Mouse (Mus musculus): Measurements from ENCODE around the gene Itpr2.

The Itpr2 gene

DNA sequence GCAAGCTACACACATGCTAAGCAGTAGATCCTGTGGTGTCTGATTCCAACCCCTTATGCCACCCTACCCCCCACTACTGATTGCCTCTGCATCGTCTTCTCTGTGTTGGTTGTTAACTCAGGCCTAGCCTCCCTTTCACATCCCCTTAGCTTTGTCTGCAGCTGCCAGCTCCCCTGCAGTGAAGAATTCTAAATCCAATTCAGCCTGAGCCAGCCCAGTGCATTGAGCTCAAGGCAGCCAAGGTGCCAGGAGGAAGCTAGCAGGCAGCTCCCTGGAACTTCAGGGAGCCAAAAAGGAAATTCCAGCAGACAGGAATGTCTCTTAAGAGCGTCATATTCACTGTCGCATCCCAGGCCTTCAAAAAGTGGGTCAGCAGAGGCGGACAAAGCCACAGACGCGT lies 159.0 kb downstream of the Itpr2 start:
- peak; percentile 69 for DNase-seq

- DNase-seq, result no peak
These were observed 160.1 kb downstream of the Itpr2 start for GRCm38 (mm10) chr6:146341934-146342333.

DNA sequence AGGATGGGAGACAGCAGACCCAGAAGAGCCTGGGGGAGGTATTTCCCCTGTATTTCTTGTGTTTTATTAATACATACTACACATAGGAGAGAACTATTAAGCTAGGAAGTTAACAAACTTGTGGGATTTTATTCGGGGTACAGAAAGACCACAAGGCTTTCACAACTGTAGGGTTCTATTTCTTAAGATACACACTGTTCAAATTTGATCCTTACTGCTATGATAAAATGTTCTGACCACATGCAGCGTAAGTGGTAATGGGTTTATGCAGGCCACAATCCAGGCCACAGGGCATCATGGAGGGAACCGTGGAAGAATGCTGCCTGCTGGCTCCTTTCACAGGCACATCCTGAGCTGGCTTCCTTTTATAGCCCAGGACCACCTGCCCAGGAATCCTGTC lies 160.6 kb downstream of the Itpr2 start:
- DNase-seq, result no peak

GRCm38 (mm10) chr6:146340951-146341350 lies 161.1 kb downstream of the Itpr2 start:
- DNase-seq, result no peak

GRCm38 (mm10) chr6:146339779-146340178 lies 162.2 kb downstream of the Itpr2 start:
- DNase-seq, result peak; percentile 70

- DNase-seq, result no peak
These were observed 164.8 kb downstream of the Itpr2 start for GRCm38 (mm10) chr6:146337237-146337636.

DNA sequence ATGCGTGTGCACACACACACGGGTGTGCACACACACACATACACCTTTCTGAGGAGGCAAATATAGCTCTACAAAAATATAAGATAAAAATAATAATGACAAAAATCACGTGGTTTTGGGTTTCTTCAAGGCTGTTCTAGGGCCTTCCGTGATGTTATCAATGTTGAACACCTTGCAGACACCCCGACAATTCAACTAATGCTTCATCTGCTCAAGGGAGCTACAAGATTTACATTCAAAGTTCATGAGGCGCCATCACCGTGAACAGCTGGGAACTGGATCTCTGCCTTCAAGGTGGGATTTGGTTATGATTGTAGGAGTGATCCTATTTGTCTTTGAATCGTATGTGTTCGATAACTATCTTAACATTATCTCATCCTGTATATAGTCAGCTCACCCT lies 166.8 kb downstream of the Itpr2 start:
- no peak for DNase-seq

DNA sequence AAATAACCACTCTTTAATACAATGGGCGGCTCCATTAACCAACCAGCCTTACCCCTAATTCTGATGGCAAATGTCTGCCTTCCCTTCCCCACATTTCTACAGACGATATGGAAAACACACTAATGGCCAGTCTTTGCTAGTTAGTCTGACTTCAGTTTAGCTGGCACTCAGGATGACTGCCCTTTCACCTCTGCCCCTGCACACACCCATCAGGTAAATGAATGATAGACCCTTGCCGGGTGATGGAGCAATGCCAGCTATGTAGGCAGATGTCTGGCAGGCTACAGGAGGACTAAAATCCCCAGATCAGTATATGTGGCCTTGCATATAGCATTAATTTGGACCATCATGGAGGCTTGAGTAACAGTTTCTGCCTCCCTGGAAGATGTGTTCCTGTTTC lies 168.5 kb downstream of the Itpr2 start:
- DNase-seq, result no peak

DNA sequence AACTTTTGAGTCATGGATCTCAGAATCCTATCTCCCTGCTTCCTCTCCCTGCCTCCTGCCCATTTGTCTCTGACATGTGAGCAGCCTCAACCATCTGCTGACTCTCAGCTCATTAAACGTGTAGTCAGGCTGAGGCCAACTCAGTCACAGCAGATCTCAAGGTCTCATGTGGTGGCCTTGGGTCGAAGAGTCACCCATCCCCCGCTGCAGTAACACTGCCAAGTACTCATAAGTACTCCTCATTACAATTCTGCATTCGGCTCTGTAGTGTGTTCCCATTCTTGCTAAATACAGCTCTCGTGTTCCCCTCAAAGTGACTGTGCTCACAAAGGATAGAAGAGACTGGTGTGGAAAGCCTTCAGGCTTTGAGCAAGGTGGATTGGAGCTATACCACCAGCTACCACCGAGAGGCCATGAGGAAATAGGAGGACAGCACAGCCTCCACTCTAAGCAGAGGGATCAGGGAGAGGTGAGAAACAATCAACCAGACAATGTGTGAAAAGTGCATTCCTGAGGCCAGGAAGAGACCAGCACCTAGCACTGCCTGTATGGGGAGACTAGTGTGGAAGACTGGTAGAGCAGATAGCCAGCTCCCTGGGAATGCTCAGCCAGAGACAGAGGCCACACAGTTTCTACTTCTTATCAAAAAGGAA lies 170.9 kb downstream of the Itpr2 start:
- DNase-seq, result no peak

GRCm38 (mm10) chr6:146329079-146329478 lies 172.9 kb downstream of the Itpr2 start:
- no peak for DNase-seq

DNA sequence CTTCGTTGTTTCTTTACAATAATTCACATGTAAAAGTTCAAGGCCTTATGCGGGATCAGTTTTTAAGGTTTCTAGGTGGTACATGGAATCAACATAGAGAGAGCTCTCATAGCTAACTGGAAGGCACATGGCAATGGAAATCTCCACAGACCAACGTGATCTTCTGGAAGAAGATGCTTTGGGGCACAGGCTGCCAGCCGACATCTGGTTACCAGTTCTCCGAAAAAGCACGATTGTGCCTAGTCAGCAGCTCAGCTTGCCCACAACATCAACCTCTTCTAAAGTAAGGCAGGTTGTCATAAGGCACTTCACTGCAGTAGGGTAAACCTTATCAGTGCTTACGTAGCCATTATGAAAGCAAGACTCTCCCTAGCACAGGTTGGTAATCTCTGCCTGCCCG lies 175.4 kb downstream of the Itpr2 start:
- DNase-seq, result no peak

DNA sequence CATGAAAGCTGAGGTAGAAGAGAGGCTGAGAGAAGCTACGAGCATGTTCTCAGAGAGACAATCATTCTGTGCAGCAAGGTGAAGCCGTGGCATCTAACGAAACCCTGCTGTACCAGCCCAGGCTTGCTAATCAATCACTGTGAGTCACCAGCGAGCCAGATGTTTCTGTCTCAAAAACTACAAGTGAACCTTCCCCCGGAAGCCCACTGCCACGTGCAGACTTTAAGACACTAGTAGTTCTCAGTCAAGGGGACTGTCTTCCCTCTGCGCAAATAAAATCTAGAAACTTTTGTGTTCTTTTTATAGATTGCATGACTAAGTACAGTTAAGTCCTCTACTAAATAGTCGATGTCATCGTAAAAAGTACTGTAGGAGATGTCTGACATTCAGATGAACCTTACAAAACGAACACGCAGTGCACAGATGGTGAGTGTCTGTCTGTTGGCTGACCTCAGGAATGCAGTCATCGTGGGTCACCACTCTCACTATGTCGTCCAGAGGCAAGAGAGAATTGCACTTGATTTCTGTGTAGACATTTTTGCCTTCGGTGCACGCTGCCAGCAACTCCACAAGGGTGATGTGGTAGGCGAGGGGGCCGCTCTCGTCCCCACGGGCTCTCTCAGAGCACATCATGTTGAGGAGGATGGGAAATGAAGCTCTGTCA lies 177.3 kb downstream of the Itpr2 start:
- DNase-seq, result no peak

GRCm38 (mm10) chr6:146322555-146322954 lies 179.5 kb downstream of the Itpr2 start:
- DNase-seq, result no peak

DNA sequence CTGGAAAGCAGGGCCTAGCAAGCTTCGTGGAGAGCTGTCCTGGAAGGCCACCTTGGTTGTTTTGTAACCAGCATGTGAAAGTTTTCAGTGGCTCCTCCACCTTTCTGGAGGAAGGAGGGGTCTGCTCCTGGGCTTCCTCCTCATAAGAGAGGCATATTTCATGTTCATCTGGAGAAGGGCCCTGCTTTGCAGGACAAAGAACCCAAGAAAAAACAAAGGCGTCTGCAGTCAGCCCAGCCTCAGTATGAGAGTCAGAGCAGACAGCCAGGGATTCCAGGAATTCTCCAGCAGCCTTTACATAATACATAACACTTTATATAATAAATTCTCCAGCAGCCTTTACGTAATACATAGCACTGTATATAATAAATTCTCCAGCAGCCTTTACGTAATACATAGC lies 180.1 kb downstream of the Itpr2 start:
- no peak for DNase-seq

GRCm38 (mm10) chr6:146316415-146316814 lies 185.6 kb downstream of the Itpr2 start:
- DNase-seq, result no peak

DNA sequence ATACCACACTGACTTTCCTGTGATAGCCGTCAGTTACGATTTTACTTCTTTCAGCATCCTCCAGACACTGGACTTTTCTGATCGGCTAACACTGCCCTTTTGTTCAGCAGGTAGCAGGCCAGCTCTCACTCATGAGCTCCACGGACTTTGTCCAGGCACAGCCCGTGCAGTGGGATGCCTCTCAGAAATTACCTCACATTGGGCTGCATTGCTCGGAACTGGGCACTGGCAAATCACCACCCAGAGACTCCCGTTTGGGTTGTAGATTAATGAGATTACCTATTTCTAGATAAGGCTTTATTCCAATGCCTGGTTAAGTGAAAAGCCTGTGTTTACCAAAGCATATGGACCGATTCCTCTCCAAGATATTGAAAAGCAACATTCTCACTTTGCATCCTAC lies 186.9 kb downstream of the Itpr2 start:
- DNase-seq, result no peak

DNA sequence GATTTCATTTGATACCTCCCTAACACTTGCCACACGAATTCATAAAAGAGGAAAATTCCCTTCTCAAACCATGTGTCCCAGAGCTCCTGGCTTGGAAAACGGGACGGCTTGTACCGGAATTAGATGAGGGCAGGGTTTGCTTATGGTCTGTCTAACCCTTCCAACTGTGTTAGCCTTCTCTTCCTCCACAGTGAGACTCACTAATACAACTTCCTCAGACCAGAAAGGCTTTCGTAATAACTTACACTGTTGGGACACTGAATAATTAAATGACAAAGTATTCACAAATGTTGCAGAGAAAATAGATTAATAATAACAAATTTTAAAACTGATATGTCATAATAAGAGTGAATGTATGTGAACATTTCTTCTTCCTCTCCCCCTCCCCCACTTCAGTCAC lies 187.7 kb downstream of the Itpr2 start:
- no peak for DNase-seq

DNA sequence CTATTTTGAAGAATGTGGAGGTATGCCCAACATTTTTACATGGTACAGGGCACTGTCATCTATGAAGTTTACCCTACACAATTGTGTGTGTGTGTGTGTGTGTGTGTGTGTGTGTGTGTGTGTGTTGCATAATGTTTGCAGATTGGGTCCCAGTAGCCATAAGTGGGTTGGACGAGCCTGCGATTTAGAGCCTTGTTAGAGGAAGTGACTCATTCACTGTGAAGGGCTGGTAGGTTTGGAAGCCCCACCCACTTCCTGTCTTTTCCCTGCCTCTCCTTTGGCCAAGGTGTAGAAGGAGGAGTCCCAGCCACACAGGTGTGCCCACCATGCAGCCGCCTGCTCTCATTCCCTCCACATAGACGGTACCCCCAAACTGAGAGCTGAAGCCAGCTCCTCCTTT lies 188.6 kb downstream of the Itpr2 start:
- DNase-seq, result no peak

- no peak for DNase-seq
These were observed 191.8 kb downstream of the Itpr2 start for GRCm38 (mm10) chr6:146310210-146310609.

- no peak for DNase-seq
These were observed 192.7 kb downstream of the Itpr2 start for GRCm38 (mm10) chr6:146309335-146309734.

DNA sequence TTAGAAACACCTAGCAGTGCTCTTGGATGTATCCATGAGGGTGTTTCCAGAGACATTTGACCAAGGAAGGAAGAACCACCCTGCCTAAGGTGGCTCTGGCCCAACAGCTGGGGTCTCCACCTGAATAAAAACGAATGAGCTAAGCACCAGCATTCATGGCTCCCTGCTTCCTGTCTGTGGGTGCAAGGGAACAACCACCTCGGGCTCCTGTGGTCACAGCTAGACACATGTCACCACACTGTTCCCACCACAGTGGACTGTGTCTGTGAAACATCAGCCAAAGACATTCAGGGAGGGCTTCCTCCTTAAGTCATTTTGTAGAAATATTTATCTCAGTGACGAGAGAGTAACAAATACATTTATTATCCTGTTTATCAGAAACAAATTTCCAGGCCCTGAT lies 196.0 kb downstream of the Itpr2 start:
- DNase-seq, result no peak

DNA sequence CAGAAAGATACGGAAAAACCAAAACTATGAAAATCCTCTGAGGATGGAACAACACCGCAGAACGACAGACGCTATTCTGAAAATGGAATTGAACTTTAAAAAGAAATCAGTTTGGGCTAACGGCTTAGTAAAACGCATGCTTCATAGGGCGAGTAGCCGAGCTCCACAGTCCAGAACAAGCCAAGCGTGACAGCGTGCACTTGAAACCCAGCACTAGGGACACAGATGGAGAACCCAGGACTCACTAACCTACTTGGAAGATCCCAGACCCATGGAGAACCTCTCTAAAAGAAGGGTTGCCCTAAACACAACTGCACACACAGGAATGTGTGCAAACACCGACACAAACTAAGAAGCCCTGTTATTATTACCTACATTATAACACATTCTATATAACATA lies 197.9 kb downstream of the Itpr2 start:
- no peak for DNase-seq

DNA sequence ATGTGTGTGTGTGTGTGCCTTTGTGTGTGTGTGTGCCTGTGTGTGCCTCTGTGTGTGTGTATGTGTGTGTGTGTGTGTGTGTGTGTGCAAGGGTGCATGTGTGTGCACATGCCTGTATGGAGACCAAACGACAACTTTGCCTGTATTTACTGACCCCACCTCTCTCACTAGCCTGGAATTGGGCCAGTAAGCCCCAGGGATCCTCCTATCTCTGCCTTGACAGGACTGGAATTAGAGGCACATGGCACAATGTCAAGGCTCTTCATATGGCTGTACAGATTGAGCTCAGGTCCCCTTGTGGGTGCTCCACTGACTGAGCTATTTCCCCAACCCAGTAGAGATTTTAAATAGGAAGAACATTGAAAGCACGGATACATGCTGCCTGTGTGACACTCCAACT lies 198.7 kb downstream of the Itpr2 start:
- DNase-seq, result peak; percentile 32

- no peak for DNase-seq
These were observed 199.4 kb downstream of the Itpr2 start for GRCm38 (mm10) chr6:146302574-146303130.

DNA sequence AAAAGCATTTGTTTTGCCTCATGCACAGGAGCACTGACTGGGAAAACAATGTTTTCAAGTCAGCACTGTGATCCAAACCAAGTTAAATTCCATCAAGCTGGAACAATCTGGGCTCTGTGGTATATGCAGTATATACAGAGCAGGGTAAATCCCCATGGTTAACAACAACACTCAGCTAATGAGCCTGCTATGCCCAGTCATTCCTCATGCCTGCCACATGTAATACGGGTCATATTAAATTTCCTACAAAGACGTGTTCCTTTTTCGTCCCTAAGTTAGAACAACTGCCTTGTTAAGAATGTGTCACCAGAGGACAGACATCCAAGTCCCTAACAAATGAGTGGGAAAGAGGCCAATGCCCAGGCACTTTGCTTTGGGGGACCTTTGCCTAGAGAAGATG lies 199.9 kb downstream of the Itpr2 start:
- DNase-seq, result peak; percentile 20

Data from retina, postnatal 1 day (tissue).